Mouse (Mus musculus) embryonic facial prominence, embryonic 13.5 days (tissue): ENCODE data around the gene Slc25a17. TPM values are rescaled to one million over a fixed set of nuclear protein-coding genes. Genes with fewer than 3 reads are reported as not detected.
A peak's percentile ranks its signal among the peaks of the same experiment; 100 is the strongest.

Experiments
- ATAC-seq: fragments of 200-750 bp; cut with Nextera tagmentation; 2 replicates; pipeline ENCODE4 v1.8.0; 2017; ENCODE audit warnings: low read depth; ENCODE audit not compliant: insufficient number of reproducible peaks, insufficient read depth, low FRiP score, low TSS enrichment
- H3K27ac ChIP-seq: fragments of 300-500 bp; sonication (generic); 2 replicates; pipeline ENCODE4 v1.5.1; 2015; ENCODE audit warnings: moderate library complexity, mild to moderate bottlenecking, inconsistent platforms
- H3K27me3 ChIP-seq: fragments of 300-500 bp; sonication (generic); 2 replicates; pipeline ENCODE4 v1.6.1; 2015; ENCODE audit warnings: mild to moderate bottlenecking, inconsistent platforms
- H3K36me3 ChIP-seq: fragments of 300-500 bp; sonication (generic); 2 replicates; pipeline ENCODE4 v1.6.1; 2015; ENCODE audit warnings: mild to moderate bottlenecking, inconsistent platforms
- H3K4me1 ChIP-seq: fragments of 300-500 bp; sonication (generic); 2 replicates; pipeline ENCODE4 v1.6.1; 2015; ENCODE audit warnings: inconsistent platforms
- H3K4me2 ChIP-seq: fragments of 300-500 bp; sonication (generic); 2 replicates; pipeline ENCODE4 v1.6.1; 2015; ENCODE audit warnings: moderate library complexity, mild to moderate bottlenecking, inconsistent platforms
- H3K4me3 ChIP-seq: fragments of 300-500 bp; sonication (generic); 2 replicates; pipeline ENCODE4 v1.5.1; 2015; ENCODE audit warnings: mild to moderate bottlenecking, inconsistent platforms
- H3K9ac ChIP-seq: fragments of 300-500 bp; sonication (generic); 2 replicates; pipeline ENCODE4 v1.6.1; 2015; ENCODE audit warnings: mild to moderate bottlenecking, inconsistent platforms
- H3K9me3 ChIP-seq: fragments of 300-500 bp; sonication (generic); 2 replicates; pipeline ENCODE4 v1.6.1; 2016; ENCODE audit warnings: inconsistent platforms
- WGBS: fragments of 180-500 bp; shearing (Covaris S2); methylation state at CpG from one replicate; pipeline ENCODE4 v1.1.7; 2015; ENCODE audit warnings: mixed read lengths; 5-methylcytosine and 5-hydroxymethylcytosine counted together
- polyA plus RNA-seq: library from polyadenylated mRNA; unstranded; fragments of >200 nt; fragmentation: Nextera tagmentation; extraction: Ambion mirVana; gene quantifications from 2 replicates; pipeline ENCODE4 v1.2.1, GENCODE M21; 2015

Slc25a17 gene
- polyA plus RNA-seq, 1 experiment from 2014 or later, result 128 TPM

- no peak overlapping the region for H3K27ac ChIP-seq
- peaks cover 24% of the 10 kb centered on the region for H3K4me1 ChIP-seq
- H3K36me3 ChIP-seq, result peaks cover 11% of the 10 kb centered on the region
- no peak overlapping the region for H3K9ac ChIP-seq
- H3K27me3 ChIP-seq, result no peaks in the 10 kb centered on the region
- H3K4me2 ChIP-seq, result no peak overlapping the region
- no peaks in the 10 kb centered on the region for H3K9me3 ChIP-seq
- no peak for ATAC-seq
- 54% methylated on average over 1 of the region's 1 CpGs for WGBS
- H3K4me3 ChIP-seq, result no peak overlapping the region
Measured at GRCm38 (mm10) chr15:81352638-81353037, 8.0 kb downstream of the Slc25a17 start.

GRCm38 (mm10) chr15:81350401-81350800, 10.2 kb downstream of the Slc25a17 start:
- H3K27ac ChIP-seq, result peak overlapping the region; percentile 66
- H3K4me1 ChIP-seq, result peaks cover 17% of the 10 kb centered on the region
- no peak overlapping the region for H3K9ac ChIP-seq
- no peak overlapping the region for H3K4me3 ChIP-seq
- peaks cover 8% of the 10 kb centered on the region; the same call in 1 of the 2 replicates for H3K36me3 ChIP-seq
- ATAC-seq, result 0 out of 2 replicates have a peak, but pooled peaks have one; percentile 43
- WGBS, result 58% methylated on average over 1 of the region's 1 CpGs
- H3K27me3 ChIP-seq, result no peaks in the 10 kb centered on the region
- H3K4me2 ChIP-seq, result no peak overlapping the region
- H3K9me3 ChIP-seq, result no peaks in the 10 kb centered on the region

GRCm38 (mm10) chr15:81348366-81348765, 12.2 kb downstream of the Slc25a17 start:
- Histone ChIP-seq H3K27ac (no peak overlapping the region), H3K27me3 (no peaks in the 10 kb centered on the region), H3K36me3 (peaks cover 14% of the 10 kb centered on the region), H3K9ac (no peak overlapping the region), H3K4me1 (peaks cover 17% of the 10 kb centered on the region), H3K9me3 (no peaks in the 10 kb centered on the region), H3K4me3 (no peak overlapping the region), H3K4me2 (no peak overlapping the region)
- no peak for ATAC-seq
- WGBS, result 39% methylated on average over 2 of the region's 2 CpGs

- Histone ChIP-seq H3K9ac (no peak overlapping the region), H3K4me2 (no peak overlapping the region), H3K27ac (no peak overlapping the region; the same call in 1 of the 2 replicates), H3K27me3 (no peaks in the 10 kb centered on the region), H3K4me1 (peaks cover 17% of the 10 kb centered on the region), H3K9me3 (no peaks in the 10 kb centered on the region), H3K36me3 (peaks cover 17% of the 10 kb centered on the region), H3K4me3 (no peak overlapping the region)
- no peak for ATAC-seq
- 83% methylated on average over 2 of the region's 2 CpGs for WGBS
Measured at GRCm38 (mm10) chr15:81347466-81347865, 13.1 kb downstream of the Slc25a17 start.

GRCm38 (mm10) chr15:81341426-81341825, 19.2 kb downstream of the Slc25a17 start:
- no peaks in the 10 kb centered on the region for H3K27me3 ChIP-seq
- peaks cover 47% of the 10 kb centered on the region for H3K36me3 ChIP-seq
- no peaks in the 10 kb centered on the region for H3K4me1 ChIP-seq
- H3K9ac ChIP-seq, result no peak overlapping the region
- WGBS, result 92% methylated on average over 2 of the region's 2 CpGs
- no peaks in the 10 kb centered on the region for H3K9me3 ChIP-seq
- H3K27ac ChIP-seq, result no peak overlapping the region
- ATAC-seq, result no peak
- no peak overlapping the region for H3K4me3 ChIP-seq
- no peak overlapping the region for H3K4me2 ChIP-seq

- H3K27me3 ChIP-seq, result no peaks in the 10 kb centered on the region
- no peak overlapping the region for H3K9ac ChIP-seq
- H3K4me2 ChIP-seq, result no peak overlapping the region
- no peaks in the 10 kb centered on the region for H3K4me1 ChIP-seq
- no peak overlapping the region for H3K4me3 ChIP-seq
- no peak for ATAC-seq
- H3K27ac ChIP-seq, result no peak overlapping the region
- H3K9me3 ChIP-seq, result no peaks in the 10 kb centered on the region
- 95% methylated on average over 3 of the region's 3 CpGs for WGBS
- H3K36me3 ChIP-seq, result peaks cover 66% of the 10 kb centered on the region
Measured at GRCm38 (mm10) chr15:81339158-81339557, 21.5 kb downstream of the Slc25a17 start.

GRCm38 (mm10) chr15:81336466-81336865, 24.1 kb downstream of the Slc25a17 start:
- Histone ChIP-seq H3K36me3 (peaks cover 77% of the 10 kb centered on the region), H3K4me1 (no peaks in the 10 kb centered on the region), H3K4me2 (no peak overlapping the region), H3K27me3 (no peaks in the 10 kb centered on the region), H3K9ac (no peak overlapping the region), H3K4me3 (no peak overlapping the region), H3K9me3 (no peaks in the 10 kb centered on the region), H3K27ac (no peak overlapping the region)
- ATAC-seq, result no peak
- 86% methylated on average over 5 of the region's 5 CpGs for WGBS

GRCm38 (mm10) chr15:81332517-81332916, 28.1 kb downstream of the Slc25a17 start:
- H3K9me3 ChIP-seq, result no peaks in the 10 kb centered on the region
- H3K4me1 ChIP-seq, result peaks cover 10% of the 10 kb centered on the region
- WGBS, result 92% methylated on average over 4 of the region's 4 CpGs
- no peak overlapping the region for H3K4me3 ChIP-seq
- H3K27ac ChIP-seq, result no peak overlapping the region
- H3K36me3 ChIP-seq, result peaks cover 86% of the 10 kb centered on the region
- H3K4me2 ChIP-seq, result no peak overlapping the region
- H3K9ac ChIP-seq, result no peak overlapping the region
- no peak for ATAC-seq
- no peaks in the 10 kb centered on the region for H3K27me3 ChIP-seq

- ATAC-seq, result no peak
- no peak overlapping the region for H3K9ac ChIP-seq
- no peaks in the 10 kb centered on the region for H3K27me3 ChIP-seq
- H3K36me3 ChIP-seq, result peaks cover 86% of the 10 kb centered on the region
- no peak overlapping the region for H3K27ac ChIP-seq
- H3K4me2 ChIP-seq, result no peak overlapping the region
- H3K4me3 ChIP-seq, result no peak overlapping the region
- 69% methylated on average over 3 of the region's 3 CpGs for WGBS
- no peaks in the 10 kb centered on the region for H3K9me3 ChIP-seq
- peaks cover 10% of the 10 kb centered on the region for H3K4me1 ChIP-seq
Measured at GRCm38 (mm10) chr15:81330816-81331433, 29.7 kb downstream of the Slc25a17 start.

GRCm38 (mm10) chr15:81329721-81330369, 30.8 kb downstream of the Slc25a17 start:
- no peaks in the 10 kb centered on the region for H3K9me3 ChIP-seq

GRCm38 (mm10) chr15:81327501-81327900, 33.1 kb downstream of the Slc25a17 start:
- Histone ChIP-seq H3K27ac (no peak overlapping the region), H3K9me3 (no peaks in the 10 kb centered on the region), H3K9ac (no peak overlapping the region), H3K4me3 (no peak overlapping the region), H3K4me1 (peaks cover 10% of the 10 kb centered on the region), H3K4me2 (no peak overlapping the region), H3K27me3 (no peaks in the 10 kb centered on the region), H3K36me3 (peaks cover 76% of the 10 kb centered on the region)
- no peak for ATAC-seq
- 87% methylated on average over 7 of the region's 7 CpGs for WGBS

More at GRCm38 (mm10) chr15:81329721-81330369, 30.8 kb downstream of the Slc25a17 start:
- Histone ChIP-seq H3K9ac (no peak overlapping the region), H3K4me1 (peaks cover 10% of the 10 kb centered on the region), H3K36me3 (peaks cover 86% of the 10 kb centered on the region), H3K4me3 (no peak overlapping the region), H3K27me3 (no peaks in the 10 kb centered on the region), H3K27ac (no peak overlapping the region), H3K4me2 (no peak overlapping the region)
- no peak for ATAC-seq
- 30% methylated on average over 5 of the region's 5 CpGs for WGBS

- no peaks in the 10 kb centered on the region for H3K9me3 ChIP-seq
- 57% methylated on average over 4 of the region's 4 CpGs for WGBS
- no peaks in the 10 kb centered on the region for H3K27me3 ChIP-seq
- no peak overlapping the region for H3K4me3 ChIP-seq
- peaks cover 85% of the 10 kb centered on the region for H3K36me3 ChIP-seq
- 0 out of 2 replicates have a peak, but pooled peaks cover 4% of the 10 kb centered on the region for H3K4me1 ChIP-seq
- no peak overlapping the region for H3K4me2 ChIP-seq
- H3K27ac ChIP-seq, result no peak overlapping the region
- no peak overlapping the region for H3K9ac ChIP-seq
- ATAC-seq, result no peak
Measured at GRCm38 (mm10) chr15:81324979-81325378, 35.6 kb downstream of the Slc25a17 start.
